Mouse (Mus musculus) kidney, adult 18-20 months (tissue): ENCODE data around the gene Senp8.

Experiments
- DNase-seq: peaks from one replicate; pipeline ENCODE4 v3.0.0; 2021

Gene Senp8

GRCm38 (mm10) chr9:59709225-59709624 is 41.3 kb downstream of the Senp8 start:
- peak; percentile 75 for DNase-seq

GRCm38 (mm10) chr9:59706850-59707825 is 43.4 kb downstream of the Senp8 start:
- DNase-seq = peak; percentile 42

GRCm38 (mm10) chr9:59703099-59703498 is 47.4 kb downstream of the Senp8 start:
- no peak for DNase-seq

GRCm38 (mm10) chr9:59701094-59701493 is 49.4 kb downstream of the Senp8 start:
- no peak for DNase-seq

GRCm38 (mm10) chr9:59696381-59696780 is 54.1 kb downstream of the Senp8 start:
- DNase-seq = no peak

GRCm38 (mm10) chr9:59695451-59695813 is 55.1 kb downstream of the Senp8 start:
- DNase-seq = no peak

GRCm38 (mm10) chr9:59694571-59695450 is 55.7 kb downstream of the Senp8 start:
- no peak for DNase-seq

- DNase-seq = peak; percentile 21
Observed at GRCm38 (mm10) chr9:59692145-59692544, 58.4 kb downstream of the Senp8 start.

- peak; percentile 86 for DNase-seq
Observed at GRCm38 (mm10) chr9:59691635-59692094, 58.8 kb downstream of the Senp8 start.

- no peak for DNase-seq
Observed at GRCm38 (mm10) chr9:59687416-59688046, 63.0 kb downstream of the Senp8 start.
